Mouse (Mus musculus): Measurements from ENCODE around the gene Tmem273.

The Tmem273 gene

GRCm38 (mm10) chr14:32785556-32786130 lies at the start of gene Tmem273:
TSS of gene Tmem273 (plus strand) at chr14:32785963.
- in situ Hi-C loops (cut with MboI; ENCODE audit: low pct_unique_long_range_greater_than_20kb in 1 of 2, low sequenced_read_pairs in 2 of 2, unreplicated experiment in 1 of 2): no loop called here

GRCm38 (mm10) chr14:32736561-32736960 lies 49.2 kb upstream of the Tmem273 start:
- in situ Hi-C loops (cut with MboI; ENCODE audit: low pct_unique_long_range_greater_than_20kb in 1 of 2, low sequenced_read_pairs in 2 of 2, unreplicated experiment in 1 of 2): no loop called here

- in situ Hi-C loops (cut with MboI; ENCODE audit: low pct_unique_long_range_greater_than_20kb in 1 of 2, low sequenced_read_pairs in 2 of 2, unreplicated experiment in 1 of 2): no loop called here
Measured at GRCm38 (mm10) chr14:32738586-32738985, 47.2 kb upstream of the Tmem273 start.

- in situ Hi-C loops (cut with MboI; ENCODE audit: low pct_unique_long_range_greater_than_20kb in 1 of 2, low sequenced_read_pairs in 2 of 2, unreplicated experiment in 1 of 2): no loop called here
Measured at GRCm38 (mm10) chr14:32748519-32748918, 37.2 kb upstream of the Tmem273 start.

- in situ Hi-C loops (cut with MboI; ENCODE audit: low pct_unique_long_range_greater_than_20kb in 1 of 2, low sequenced_read_pairs in 2 of 2, unreplicated experiment in 1 of 2): no loop called here
Measured at GRCm38 (mm10) chr14:32750727-32751126, 35.0 kb upstream of the Tmem273 start.

GRCm38 (mm10) chr14:32754286-32754685 lies 31.5 kb upstream of the Tmem273 start:
- in situ Hi-C loops (cut with MboI; ENCODE audit: low pct_unique_long_range_greater_than_20kb in 1 of 2, low sequenced_read_pairs in 2 of 2, unreplicated experiment in 1 of 2): no loop called here

- in situ Hi-C loops (cut with MboI; ENCODE audit: low pct_unique_long_range_greater_than_20kb in 1 of 2, low sequenced_read_pairs in 2 of 2, unreplicated experiment in 1 of 2): no loop called here
Measured at GRCm38 (mm10) chr14:32762177-32762576, 23.6 kb upstream of the Tmem273 start.

GRCm38 (mm10) chr14:32770563-32770962 lies 15.2 kb upstream of the Tmem273 start:
- in situ Hi-C loops (cut with MboI; ENCODE audit: low pct_unique_long_range_greater_than_20kb in 1 of 2, low sequenced_read_pairs in 2 of 2, unreplicated experiment in 1 of 2): no loop called here

GRCm38 (mm10) chr14:32772085-32772484 lies 13.7 kb upstream of the Tmem273 start:
- in situ Hi-C loops (cut with MboI; ENCODE audit: low pct_unique_long_range_greater_than_20kb in 1 of 2, low sequenced_read_pairs in 2 of 2, unreplicated experiment in 1 of 2): no loop called here

GRCm38 (mm10) chr14:32772791-32773190 lies 13.0 kb upstream of the Tmem273 start:
- in situ Hi-C loops (cut with MboI; ENCODE audit: low pct_unique_long_range_greater_than_20kb in 1 of 2, low sequenced_read_pairs in 2 of 2, unreplicated experiment in 1 of 2): no loop called here

- in situ Hi-C loops (cut with MboI; ENCODE audit: low pct_unique_long_range_greater_than_20kb in 1 of 2, low sequenced_read_pairs in 2 of 2, unreplicated experiment in 1 of 2): no loop called here
Measured at GRCm38 (mm10) chr14:32773456-32773855, 12.3 kb upstream of the Tmem273 start.

GRCm38 (mm10) chr14:32776077-32776476 lies 9.7 kb upstream of the Tmem273 start:
- in situ Hi-C loops (cut with MboI; ENCODE audit: low pct_unique_long_range_greater_than_20kb in 1 of 2, low sequenced_read_pairs in 2 of 2, unreplicated experiment in 1 of 2): no loop called here

GRCm38 (mm10) chr14:32778362-32778761 lies 7.4 kb upstream of the Tmem273 start:
- in situ Hi-C loops (cut with MboI; ENCODE audit: low pct_unique_long_range_greater_than_20kb in 1 of 2, low sequenced_read_pairs in 2 of 2, unreplicated experiment in 1 of 2): no loop called here

- in situ Hi-C loops (cut with MboI; ENCODE audit: low pct_unique_long_range_greater_than_20kb in 1 of 2, low sequenced_read_pairs in 2 of 2, unreplicated experiment in 1 of 2): no loop called here
Measured at GRCm38 (mm10) chr14:32782866-32783265, 2.9 kb upstream of the Tmem273 start.

GRCm38 (mm10) chr14:32784130-32784747 lies 1.5 kb upstream of the Tmem273 start:
- in situ Hi-C loops (cut with MboI; ENCODE audit: low pct_unique_long_range_greater_than_20kb in 1 of 2, low sequenced_read_pairs in 2 of 2, unreplicated experiment in 1 of 2): no loop called here

- in situ Hi-C loops (cut with MboI; ENCODE audit: low pct_unique_long_range_greater_than_20kb in 1 of 2, low sequenced_read_pairs in 2 of 2, unreplicated experiment in 1 of 2): no loop called here
Measured at GRCm38 (mm10) chr14:32784748-32785134, 1.0 kb upstream of the Tmem273 start.

- in situ Hi-C loops (cut with MboI; ENCODE audit: low pct_unique_long_range_greater_than_20kb in 1 of 2, low sequenced_read_pairs in 2 of 2, unreplicated experiment in 1 of 2): no loop called here
Measured at GRCm38 (mm10) chr14:32787691-32788090, 1.9 kb downstream of the Tmem273 start.

- in situ Hi-C loops (cut with MboI; ENCODE audit: low pct_unique_long_range_greater_than_20kb in 1 of 2, low sequenced_read_pairs in 2 of 2, unreplicated experiment in 1 of 2): no loop called here
Measured at GRCm38 (mm10) chr14:32796375-32796774, 10.6 kb downstream of the Tmem273 start.

GRCm38 (mm10) chr14:32797803-32798202 lies 12.0 kb downstream of the Tmem273 start:
- in situ Hi-C loops (cut with MboI; ENCODE audit: low pct_unique_long_range_greater_than_20kb in 1 of 2, low sequenced_read_pairs in 2 of 2, unreplicated experiment in 1 of 2): no loop called here

- in situ Hi-C loops (cut with MboI; ENCODE audit: low pct_unique_long_range_greater_than_20kb in 1 of 2, low sequenced_read_pairs in 2 of 2, unreplicated experiment in 1 of 2): no loop called here
Measured at GRCm38 (mm10) chr14:32798355-32798754, 12.6 kb downstream of the Tmem273 start.
